20 mouse cellular contexts compared by ENCODE assay signal in genomic region chr13:94480256-94480655, GRCm38 (mm10).
"Had no signal": no experiment of that assay in that cellular context is flagged by ENCODE, and none has a peak within 500 bp of the region (broad histone marks: within the 10 kb centered on the region; RNA-seq: fewer than 3 reads in every experiment).

No protein-coding gene starts in this region.

- DNase-seq: gastrocnemius, postnatal 14 days; gastrocnemius, postnatal 36 days; heart, adult 18-20 months; heart, postnatal 14 days; heart, postnatal 36 days; kidney, adult 11 months; kidney, adult 9 months; layer of hippocampus, adult 9-11 months; layer of hippocampus, postnatal 36 days; left cerebral cortex, postnatal 4 days had no signal

- H3K27me3 ChIP-seq: heart, embryonic 12.5 days; hindbrain, embryonic 13.5 days; hindbrain, embryonic 15.5 days; kidney, embryonic 15.5 days; limb, embryonic 13.5 days; limb, embryonic 15.5 days had no signal

- H3K4me2 ChIP-seq: heart, embryonic 12.5 days; hindbrain, embryonic 13.5 days; hindbrain, embryonic 15.5 days; kidney, embryonic 15.5 days; limb, embryonic 13.5 days; limb, embryonic 15.5 days had no signal

- H3K9me3 ChIP-seq: heart, embryonic 10.5 days; hindbrain, embryonic 13.5 days; hindbrain, embryonic 15.5 days; kidney, embryonic 15.5 days; limb, embryonic 15.5 days had no signal

- H3K4me3 ChIP-seq: heart, embryonic 10.5 days; heart, embryonic 12.5 days; hindbrain, embryonic 13.5 days; hindbrain, embryonic 15.5 days; kidney, embryonic 15.5 days; limb, embryonic 13.5 days; limb, embryonic 15.5 days had no signal

- H3K9ac ChIP-seq: heart, embryonic 12.5 days; hindbrain, embryonic 13.5 days; hindbrain, embryonic 15.5 days; kidney, embryonic 15.5 days; limb, embryonic 13.5 days; limb, embryonic 15.5 days had no signal

- H3K27ac ChIP-seq: heart, embryonic 10.5 days; hindbrain, embryonic 13.5 days; hindbrain, embryonic 15.5 days; hindbrain, postnatal 0 days; kidney, embryonic 15.5 days; kidney, postnatal 0 days; limb, embryonic 13.5 days; limb, embryonic 15.5 days had no signal

- ATAC-seq: hindbrain, postnatal 0 days; intestine, embryonic 16.5 days had no signal

- H3K4me1 ChIP-seq: heart, embryonic 10.5 days; heart, embryonic 12.5 days; hindbrain, embryonic 15.5 days; kidney, embryonic 15.5 days; limb, embryonic 13.5 days; limb, embryonic 15.5 days had no signal
